Mouse (Mus musculus) C2C12 (cell line): ENCODE data around the gene Adgrg5.

Source experiments
- CTCF ChIP-seq: IDR thresholded peaks from one replicate; pipeline ENCODE4 v1.5.1; 2011; ENCODE audit not compliant: control insufficient read depth, insufficient read depth, insufficient read length
- MYOD1 ChIP-seq: IDR thresholded peaks from one replicate; pipeline ENCODE4 v1.6.1; 2011; ENCODE audit warnings: low read depth; ENCODE audit not compliant: control insufficient read depth, insufficient read length
- MYOG ChIP-seq: IDR thresholded peaks from one replicate; pipeline ENCODE4 v1.6.1; 2011; ENCODE audit not compliant: control insufficient read depth, insufficient read length; ENCODE audit errors: extremely low read depth

- TF ChIP-seq CTCF (no peak), MYOG (no peak), MYOD1 (no peak)
These were observed 58.4 kb downstream of the Adgrg5 start for GRCm38 (mm10) chr8:94981848-94982247.
